Mouse (Mus musculus) forebrain, embryonic 16.5 days (tissue): ENCODE data around the gene Vmn2r43. TPM values are rescaled to one million over a fixed set of nuclear protein-coding genes. Genes with fewer than 3 reads are reported as not detected.
"Not testable (repeated sequence)": the region's sequence is repeated elsewhere in the genome, so short reads cannot be mapped to it uniquely, and the experiment has no call there.

Source experiments
- ATAC-seq: fragments of 200-750 bp; cut with Nextera tagmentation; 2 replicates; pipeline ENCODE4 v1.8.0; 2017; ENCODE audit warnings: mild to moderate bottlenecking, moderate library complexity
- H3K27ac ChIP-seq: fragments of 300-500 bp; sonication (generic); 2 replicates; pipeline ENCODE4 v1.5.1; 2014; ENCODE audit warnings: low read length, control low read depth
- H3K27me3 ChIP-seq: fragments of 300-500 bp; sonication (generic); replicated peaks from 2 replicates; pipeline ENCODE4 v1.6.1; 2014; ENCODE audit warnings: low read length; ENCODE audit not compliant: control insufficient read depth, insufficient read depth
- H3K36me3 ChIP-seq: fragments of 300-500 bp; sonication (generic); 2 replicates; pipeline ENCODE4 v1.6.1; 2014; ENCODE audit not compliant: control insufficient read depth, insufficient read depth
- H3K4me1 ChIP-seq: fragments of 300-500 bp; sonication (generic); replicated peaks from 2 replicates; pipeline ENCODE4 v1.6.1; 2014; ENCODE audit warnings: low read length; ENCODE audit not compliant: control insufficient read depth, insufficient read depth
- H3K4me2 ChIP-seq: fragments of 300-500 bp; sonication (generic); 2 replicates; pipeline ENCODE4 v1.6.1; 2014; ENCODE audit warnings: mild to moderate bottlenecking, low read length, control low read depth
- H3K4me3 ChIP-seq: fragments of 300-500 bp; sonication (generic); replicated peaks from 2 replicates; pipeline ENCODE4 v1.5.1; 2014; ENCODE audit warnings: mild to moderate bottlenecking, low read length, control low read depth
- H3K9ac ChIP-seq: fragments of 300-500 bp; sonication (generic); replicated peaks from 2 replicates; pipeline ENCODE4 v1.6.1; 2014; ENCODE audit warnings: low read depth, low read length, control low read depth
- H3K9me3 ChIP-seq: fragments of 300-500 bp; sonication (generic); 2 replicates; pipeline ENCODE4 v1.6.1; 2016; ENCODE audit warnings: low read length; ENCODE audit not compliant: control insufficient read depth
- WGBS: fragments of 180-500 bp; shearing (Covaris S2); extraction: QIAGEN DNeasy Blood & Tissue Kit; methylation state at CpG from one replicate; pipeline ENCODE4 v1.1.7; 2014; 5-methylcytosine and 5-hydroxymethylcytosine counted together
- polyA plus RNA-seq: library from polyadenylated mRNA; unstranded; fragments of >200 nt; fragmentation: Nextera tagmentation; extraction: Ambion mirVana; gene quantifications from 2 replicates; pipeline ENCODE4 v1.2.1, GENCODE M21; 2015

The Vmn2r43 gene
- not detected in 2 replicates for polyA plus RNA-seq

GRCm38 (mm10) chr7:8260499-8260898 lies at the start of gene Vmn2r43:
Gene Vmn2r43 (minus strand): TSS chr7:8260599.
- H3K4me3 ChIP-seq, H3K36me3 ChIP-seq, H3K27me3 ChIP-seq, H3K4me1 ChIP-seq, H3K9me3 ChIP-seq, H3K9ac ChIP-seq, H3K4me2 ChIP-seq, H3K27ac ChIP-seq, ATAC-seq: not testable (repeated sequence)
- no CpG with 5 or more reads among the region's 1 CpGs for WGBS

GRCm38 (mm10) chr7:8200220-8200619 lies 60.2 kb downstream of the Vmn2r43 start, which contains the start of gene Vmn2r42:
Gene Vmn2r42 (minus strand): TSS chr7:8200320.
- not testable (repeated sequence) for H3K4me1 ChIP-seq, H3K27ac ChIP-seq, H3K9ac ChIP-seq, ATAC-seq, H3K9me3 ChIP-seq, H3K4me2 ChIP-seq, H3K36me3 ChIP-seq, H3K27me3 ChIP-seq, H3K4me3 ChIP-seq
- WGBS = no CpG with 5 or more reads among the region's 2 CpGs

Other genes with a start within 250 kb of the Vmn2r43 start
- gene Vmn2r41, start 98.9 kb downstream of the Vmn2r43 start, polyA plus RNA-seq = not detected in 2 replicates
- gene Vmn2r42, start 60.3 kb downstream of the Vmn2r43 start, polyA plus RNA-seq = not detected in 2 replicates
- not detected in 2 replicates for gene Vmn2r44, start 122.7 kb upstream of the Vmn2r43 start, polyA plus RNA-seq
- not detected in 2 replicates for gene Vmn2r45, start 228.5 kb upstream of the Vmn2r43 start, polyA plus RNA-seq